Mouse (Mus musculus): ENCODE data around the gene Gnai1. TPM values are rescaled to one million over a fixed set of nuclear protein-coding genes. Genes with fewer than 3 reads are reported as not detected.
"Not testable (repeated sequence)": the region's sequence is repeated elsewhere in the genome, so short reads cannot be mapped to it uniquely, and the experiment has no call there.

Gene Gnai1
- polyA plus RNA-seq, 1 experiment from 2014 or later: 45.0 TPM

GRCm38 (mm10) chr5:18343455-18344142, 16.6 kb downstream of the Gnai1 start:
- H3K4me2 ChIP-seq (ENCODE audit: low read length): no peak overlapping the region
- no peaks in the 10 kb centered on the region for H3K36me3 ChIP-seq (ENCODE audit: control insufficient read depth, insufficient read depth, low read length)
- no peak overlapping the region for H3K27ac ChIP-seq (ENCODE audit: low read depth, low read length)
- no peak overlapping the region for H3K9ac ChIP-seq (ENCODE audit: low read length)
- no peak for DNase-seq (ENCODE audit: low spot score)
- 91% methylated on average over 4 of the region's 4 CpGs for WGBS
- ATAC-seq: no peak
- H3K27me3 ChIP-seq (replicated peaks; ENCODE audit: control insufficient read depth, insufficient read depth, low read length): no peaks in the 10 kb centered on the region
- no peak overlapping the region for H3K4me3 ChIP-seq (ENCODE audit: low read depth, low read length)
- no peaks in the 10 kb centered on the region for H3K9me3 ChIP-seq (replicated peaks; ENCODE audit: control insufficient read depth, low read length)
- no peaks in the 10 kb centered on the region for H3K4me1 ChIP-seq (ENCODE audit: control insufficient read depth, insufficient read depth, low read length)

- Histone ChIP-seq H3K36me3 (ENCODE audit: control insufficient read depth, insufficient read depth, low read length) (no peaks in the 10 kb centered on the region), H3K9me3 (replicated peaks; ENCODE audit: control insufficient read depth, low read length) (no peaks in the 10 kb centered on the region), H3K4me1 (ENCODE audit: control insufficient read depth, insufficient read depth, low read length) (no peaks in the 10 kb centered on the region), H3K4me2 (ENCODE audit: low read length) (no peak overlapping the region), H3K27ac (ENCODE audit: low read depth, low read length) (no peak overlapping the region), H3K9ac (ENCODE audit: low read length) (no peak overlapping the region), H3K27me3 (replicated peaks; ENCODE audit: control insufficient read depth, insufficient read depth, low read length) (no peaks in the 10 kb centered on the region), H3K4me3 (ENCODE audit: low read depth, low read length) (no peak overlapping the region)
- ATAC-seq (no peak), DNase-seq (ENCODE audit: low spot score) (no peak)
- 81% methylated on average over 4 of the region's 4 CpGs for WGBS
These were observed 17.2 kb downstream of the Gnai1 start for GRCm38 (mm10) chr5:18342765-18343454.

GRCm38 (mm10) chr5:18341876-18342275, 18.3 kb downstream of the Gnai1 start:
- not testable (repeated sequence) for H3K27ac ChIP-seq (ENCODE audit: low read depth, low read length); ATAC-seq; H3K4me1 ChIP-seq (ENCODE audit: control insufficient read depth, insufficient read depth, low read length); H3K36me3 ChIP-seq (ENCODE audit: control insufficient read depth, insufficient read depth, low read length); H3K9me3 ChIP-seq (replicated peaks; ENCODE audit: control insufficient read depth, low read length); H3K9ac ChIP-seq (ENCODE audit: low read length); H3K4me2 ChIP-seq (ENCODE audit: low read length); H3K4me3 ChIP-seq (ENCODE audit: low read depth, low read length); DNase-seq (ENCODE audit: low spot score); H3K27me3 ChIP-seq (replicated peaks; ENCODE audit: control insufficient read depth, insufficient read depth, low read length)
- WGBS: 88% methylated on average over 1 of the region's 1 CpGs

GRCm38 (mm10) chr5:18332256-18332655, 27.9 kb downstream of the Gnai1 start:
- H3K9me3 ChIP-seq (replicated peaks; ENCODE audit: control insufficient read depth, low read length): no peaks in the 10 kb centered on the region
- ATAC-seq (no peak), DNase-seq (ENCODE audit: low spot score) (no peak)
- no peaks in the 10 kb centered on the region for H3K36me3 ChIP-seq (ENCODE audit: control insufficient read depth, insufficient read depth, low read length)
- H3K9ac ChIP-seq (ENCODE audit: low read length): no peak overlapping the region
- peaks cover 3% of the 10 kb centered on the region; the same call in 1 of the 2 replicates for H3K4me1 ChIP-seq (ENCODE audit: control insufficient read depth, insufficient read depth, low read length)
- no peak overlapping the region for H3K4me2 ChIP-seq (ENCODE audit: low read length)
- no peak overlapping the region for H3K4me3 ChIP-seq (ENCODE audit: low read depth, low read length)
- no peak overlapping the region for H3K27ac ChIP-seq (ENCODE audit: low read depth, low read length)
- H3K27me3 ChIP-seq (replicated peaks; ENCODE audit: control insufficient read depth, insufficient read depth, low read length): no peaks in the 10 kb centered on the region
- WGBS: 93% methylated on average over 5 of the region's 5 CpGs

- 79% methylated on average over 8 of the region's 8 CpGs for WGBS
- Histone ChIP-seq H3K4me2 (ENCODE audit: low read length) (no peak overlapping the region), H3K9ac (ENCODE audit: low read length) (no peak overlapping the region), H3K27me3 (replicated peaks; ENCODE audit: control insufficient read depth, insufficient read depth, low read length) (no peaks in the 10 kb centered on the region), H3K4me3 (ENCODE audit: low read depth, low read length) (no peak overlapping the region), H3K9me3 (replicated peaks; ENCODE audit: control insufficient read depth, low read length) (no peaks in the 10 kb centered on the region), H3K4me1 (ENCODE audit: control insufficient read depth, insufficient read depth, low read length) (no peaks in the 10 kb centered on the region), H3K36me3 (ENCODE audit: control insufficient read depth, insufficient read depth, low read length) (no peaks in the 10 kb centered on the region), H3K27ac (ENCODE audit: low read depth, low read length) (no peak overlapping the region)
- no peak for ATAC-seq
- DNase-seq (ENCODE audit: low spot score): no peak
These were observed 29.4 kb downstream of the Gnai1 start for GRCm38 (mm10) chr5:18330726-18331125.

- no peaks in the 10 kb centered on the region for H3K36me3 ChIP-seq (ENCODE audit: control insufficient read depth, insufficient read depth, low read length)
- H3K4me2 ChIP-seq (ENCODE audit: low read length): no peak overlapping the region
- 75% methylated on average over 6 of the region's 6 CpGs for WGBS
- H3K9ac ChIP-seq (ENCODE audit: low read length): no peak overlapping the region
- H3K9me3 ChIP-seq (replicated peaks; ENCODE audit: control insufficient read depth, low read length): no peaks in the 10 kb centered on the region
- H3K4me1 ChIP-seq (ENCODE audit: control insufficient read depth, insufficient read depth, low read length): no peaks in the 10 kb centered on the region
- no peak overlapping the region for H3K4me3 ChIP-seq (ENCODE audit: low read depth, low read length)
- no peaks in the 10 kb centered on the region for H3K27me3 ChIP-seq (replicated peaks; ENCODE audit: control insufficient read depth, insufficient read depth, low read length)
- H3K27ac ChIP-seq (ENCODE audit: low read depth, low read length): no peak overlapping the region
- peak; percentile 10 for DNase-seq (ENCODE audit: low spot score)
- no peak for ATAC-seq
These were observed 34.0 kb downstream of the Gnai1 start for GRCm38 (mm10) chr5:18326159-18326558.

- Histone ChIP-seq H3K36me3 (ENCODE audit: control insufficient read depth, insufficient read depth, low read length) (no peaks in the 10 kb centered on the region), H3K4me3 (ENCODE audit: low read depth, low read length) (no peak overlapping the region), H3K4me1 (ENCODE audit: control insufficient read depth, insufficient read depth, low read length) (no peaks in the 10 kb centered on the region), H3K4me2 (ENCODE audit: low read length) (no peak overlapping the region), H3K9ac (ENCODE audit: low read length) (no peak overlapping the region), H3K9me3 (replicated peaks; ENCODE audit: control insufficient read depth, low read length) (no peaks in the 10 kb centered on the region), H3K27me3 (replicated peaks; ENCODE audit: control insufficient read depth, insufficient read depth, low read length) (no peaks in the 10 kb centered on the region), H3K27ac (ENCODE audit: low read depth, low read length) (no peak overlapping the region)
- WGBS: 85% methylated on average over 9 of the region's 9 CpGs
- ATAC-seq (no peak), DNase-seq (ENCODE audit: low spot score) (no peak)
These were observed 36.6 kb downstream of the Gnai1 start for GRCm38 (mm10) chr5:18323534-18323933.

GRCm38 (mm10) chr5:18321661-18322060, 38.5 kb downstream of the Gnai1 start:
- DNase-seq (ENCODE audit: low spot score): no peak
- 72% methylated on average over 3 of the region's 3 CpGs for WGBS
- Histone ChIP-seq H3K27ac (ENCODE audit: low read depth, low read length) (no peak overlapping the region), H3K4me2 (ENCODE audit: low read length) (no peak overlapping the region), H3K4me1 (ENCODE audit: control insufficient read depth, insufficient read depth, low read length) (no peaks in the 10 kb centered on the region), H3K36me3 (ENCODE audit: control insufficient read depth, insufficient read depth, low read length) (no peaks in the 10 kb centered on the region), H3K27me3 (replicated peaks; ENCODE audit: control insufficient read depth, insufficient read depth, low read length) (no peaks in the 10 kb centered on the region), H3K9me3 (replicated peaks; ENCODE audit: control insufficient read depth, low read length) (no peaks in the 10 kb centered on the region), H3K4me3 (ENCODE audit: low read depth, low read length) (no peak overlapping the region), H3K9ac (ENCODE audit: low read length) (no peak overlapping the region)
- ATAC-seq: no peak

- H3K4me2 ChIP-seq (ENCODE audit: low read length): no peak overlapping the region
- no peak for DNase-seq (ENCODE audit: low spot score)
- no peak overlapping the region for H3K4me3 ChIP-seq (ENCODE audit: low read depth, low read length)
- no peak for ATAC-seq
- H3K9me3 ChIP-seq (replicated peaks; ENCODE audit: control insufficient read depth, low read length): no peaks in the 10 kb centered on the region
- no peak overlapping the region for H3K9ac ChIP-seq (ENCODE audit: low read length)
- H3K4me1 ChIP-seq (ENCODE audit: control insufficient read depth, insufficient read depth, low read length): no peaks in the 10 kb centered on the region
- H3K36me3 ChIP-seq (ENCODE audit: control insufficient read depth, insufficient read depth, low read length): no peaks in the 10 kb centered on the region
- no peaks in the 10 kb centered on the region for H3K27me3 ChIP-seq (replicated peaks; ENCODE audit: control insufficient read depth, insufficient read depth, low read length)
- no peak overlapping the region for H3K27ac ChIP-seq (ENCODE audit: low read depth, low read length)
- WGBS: 79% methylated on average over 4 of the region's 4 CpGs
These were observed 41.3 kb downstream of the Gnai1 start for GRCm38 (mm10) chr5:18318846-18319245.

All from forebrain, embryonic 14.5 days (tissue).